Mouse (Mus musculus): Measurements from ENCODE around the gene Cryzl2.
A peak's percentile ranks its signal among the peaks of the same experiment; 100 is the strongest.

Cryzl2 gene

DNA sequence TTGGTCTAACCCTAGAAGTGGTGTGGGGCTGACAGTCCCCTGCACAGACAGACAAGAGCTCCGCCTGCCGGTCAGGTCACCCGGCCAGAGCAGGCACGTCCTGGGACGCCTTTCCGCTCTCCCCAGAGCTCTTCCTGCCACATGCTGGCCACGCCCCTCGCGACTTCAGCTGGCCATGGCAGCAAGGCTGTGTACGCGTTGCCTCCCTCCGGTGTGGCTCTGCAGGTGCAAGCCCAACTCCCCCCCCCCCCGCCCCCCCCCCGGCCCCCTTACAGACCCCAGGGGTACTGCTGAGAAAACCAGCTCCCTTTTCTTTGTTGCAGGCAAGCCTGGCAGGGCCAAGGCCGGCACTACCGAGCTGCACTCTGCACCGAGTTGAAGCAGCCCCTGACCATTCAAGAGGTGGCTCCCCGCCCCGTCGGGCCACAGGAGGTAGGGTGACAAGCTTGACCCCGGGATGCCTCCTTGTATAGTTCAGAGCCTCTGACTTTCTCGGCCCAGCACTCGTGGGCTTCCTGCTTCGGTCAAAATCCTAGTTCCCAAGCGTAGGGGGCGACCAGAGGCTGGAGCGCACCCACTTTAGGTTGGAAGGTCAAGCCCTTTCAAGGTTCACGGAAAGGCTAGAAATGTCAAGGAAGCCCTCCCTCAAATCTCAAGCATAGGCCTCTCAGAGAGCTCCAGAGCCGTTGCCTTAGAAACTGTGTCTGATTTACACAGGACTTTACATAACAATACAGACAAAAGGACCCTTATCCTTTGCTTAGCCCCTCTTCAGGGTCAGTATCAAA, at the start of gene Cryzl2:
TSS of gene Cryzl2 (plus strand) at position 157 of the 788 bp plus-strand sequence.
- no peak for DNase-seq (ENCODE audit: low spot score)

DNA sequence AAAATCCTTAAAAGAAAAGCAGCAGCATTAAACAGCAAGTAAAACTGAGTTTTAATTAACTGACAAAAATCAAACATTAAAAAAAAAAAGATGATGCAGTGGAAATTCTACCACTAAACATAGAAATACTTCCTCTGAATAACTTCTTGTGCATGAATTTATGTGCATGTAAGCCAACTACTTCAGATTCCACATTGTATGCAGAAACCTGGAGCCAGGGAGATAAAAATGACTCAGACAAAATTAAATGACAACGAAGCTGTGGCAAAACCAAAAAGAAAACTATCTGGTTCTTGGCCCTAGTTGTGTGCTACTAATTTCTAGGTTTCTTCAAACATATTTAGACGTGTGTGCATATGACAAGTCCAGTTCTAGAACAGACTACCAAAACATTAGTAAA, 48.7 kb upstream of the Cryzl2 start:
- no peak for DNase-seq (ENCODE audit: low spot score)

DNA sequence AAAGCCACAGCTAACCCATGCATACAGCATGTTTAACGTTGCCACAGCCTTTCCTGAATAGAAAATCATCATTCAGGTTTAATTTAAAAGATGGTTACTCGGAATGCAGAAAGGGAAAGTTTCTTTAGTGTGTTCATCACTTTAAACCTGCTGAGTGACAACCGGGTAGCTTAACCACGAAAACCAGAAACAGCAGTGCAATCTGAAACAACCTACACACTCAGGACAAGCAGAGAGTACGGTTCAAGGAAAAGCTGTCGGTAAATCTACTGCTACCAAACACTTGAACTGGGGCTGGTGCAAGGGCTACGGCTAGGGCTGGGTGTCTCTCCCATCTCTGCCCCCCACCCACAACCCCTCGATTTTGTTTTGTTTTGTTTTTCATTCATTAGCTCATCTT, 47.4 kb upstream of the Cryzl2 start:
- no peak for DNase-seq (ENCODE audit: low spot score)

DNA sequence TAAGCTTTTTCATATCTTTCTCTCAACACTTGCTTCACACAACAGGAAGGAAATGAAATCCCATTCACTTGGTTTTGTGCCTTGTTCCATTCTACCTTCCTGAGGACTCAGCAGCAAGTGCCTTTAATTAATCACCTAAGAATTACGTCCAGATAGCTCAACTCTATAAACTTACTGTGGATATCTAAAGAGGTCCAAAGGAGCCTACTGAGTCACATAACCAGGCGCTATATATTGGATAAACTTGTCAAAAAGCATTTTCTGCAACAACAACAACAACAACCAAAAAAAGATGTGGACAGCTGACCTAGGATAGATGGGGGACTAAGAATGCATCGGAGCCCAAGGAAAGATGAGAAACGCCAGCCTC, 47.1 kb upstream of the Cryzl2 start:
- no peak for DNase-seq (ENCODE audit: low spot score)

DNA sequence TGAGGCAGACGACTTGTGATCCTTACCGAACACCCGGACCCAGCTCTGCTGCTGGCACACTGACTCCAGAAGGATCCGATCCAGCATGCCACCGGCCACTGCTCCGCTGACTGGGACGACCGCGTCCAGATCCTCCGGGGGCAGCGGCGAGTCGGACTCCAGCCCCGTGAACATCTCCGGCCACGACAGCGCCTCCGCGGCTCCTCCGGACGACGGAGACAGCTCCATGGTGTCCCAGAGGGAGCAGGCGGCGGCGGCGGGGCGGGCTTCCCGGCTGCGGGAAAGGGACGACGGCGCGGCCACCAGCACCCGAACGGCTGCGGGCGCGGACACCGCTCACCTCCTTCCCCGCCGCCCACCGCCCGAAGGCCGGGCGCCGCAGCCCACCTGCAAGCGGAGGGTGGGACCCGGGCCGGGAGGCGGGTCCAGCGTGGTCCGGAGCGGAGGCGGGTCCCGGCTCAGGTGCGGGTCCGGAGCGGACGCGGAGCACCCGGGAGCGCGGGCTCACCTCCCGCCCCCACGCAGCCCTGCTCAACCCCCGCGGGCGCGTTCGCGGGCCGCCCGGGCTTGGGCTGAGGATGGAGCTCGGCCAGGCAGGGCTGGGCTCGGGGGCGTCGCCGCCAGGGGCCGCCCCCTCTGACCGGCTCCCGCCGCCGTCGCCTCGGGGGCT, 46.5 kb upstream of the Cryzl2 start:
- peak; percentile 53 for DNase-seq (ENCODE audit: low spot score)

DNA sequence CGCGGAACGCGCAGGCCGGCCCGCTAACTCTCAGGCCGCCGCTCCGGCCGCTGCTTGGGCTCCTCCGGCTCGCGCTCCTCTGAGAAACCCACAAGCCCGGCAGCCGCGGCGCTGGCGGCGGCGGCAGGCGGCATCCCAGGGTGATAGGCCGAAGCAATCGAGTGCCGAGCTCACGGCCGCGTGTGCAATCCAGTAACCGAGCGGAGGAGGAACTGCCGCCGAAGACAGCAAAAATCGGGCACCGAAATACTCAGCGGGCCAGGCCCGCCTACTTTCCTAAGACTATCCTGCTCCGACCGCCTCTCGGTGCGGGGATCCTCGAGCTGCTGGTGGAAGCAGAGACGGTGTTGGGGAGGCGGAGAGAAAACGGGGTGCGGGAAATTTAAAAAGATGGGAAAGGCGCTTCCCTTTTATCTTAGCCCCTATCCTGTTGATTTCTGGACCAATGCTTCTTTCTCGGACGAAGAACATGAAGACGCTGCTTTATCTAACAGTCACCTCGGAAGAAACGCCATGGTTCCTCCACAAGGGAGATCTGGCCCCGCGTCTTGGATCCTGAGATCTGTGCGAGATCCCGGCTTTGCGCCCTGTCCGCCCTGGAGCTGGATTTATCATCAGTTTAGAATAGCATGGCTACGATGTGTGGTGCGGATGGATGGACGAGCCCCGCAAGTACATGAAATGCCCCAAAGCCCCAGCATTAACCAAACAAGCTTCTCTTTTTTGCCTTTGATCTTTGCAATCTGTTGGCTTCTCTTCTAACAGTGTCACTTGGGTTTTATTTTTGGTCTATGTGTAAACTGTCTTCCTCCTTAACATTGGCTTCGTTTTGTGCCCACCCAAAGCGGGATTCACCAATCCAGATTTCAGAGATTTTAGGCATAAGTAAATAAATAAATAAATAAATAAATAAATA, 45.7 kb upstream of the Cryzl2 start, which contains the start of gene Rasal2:
TSS of gene Rasal2 (minus strand) at position 142 of the 916 bp plus-strand sequence.
- DNase-seq (ENCODE audit: low spot score), result peak; percentile 95

DNA sequence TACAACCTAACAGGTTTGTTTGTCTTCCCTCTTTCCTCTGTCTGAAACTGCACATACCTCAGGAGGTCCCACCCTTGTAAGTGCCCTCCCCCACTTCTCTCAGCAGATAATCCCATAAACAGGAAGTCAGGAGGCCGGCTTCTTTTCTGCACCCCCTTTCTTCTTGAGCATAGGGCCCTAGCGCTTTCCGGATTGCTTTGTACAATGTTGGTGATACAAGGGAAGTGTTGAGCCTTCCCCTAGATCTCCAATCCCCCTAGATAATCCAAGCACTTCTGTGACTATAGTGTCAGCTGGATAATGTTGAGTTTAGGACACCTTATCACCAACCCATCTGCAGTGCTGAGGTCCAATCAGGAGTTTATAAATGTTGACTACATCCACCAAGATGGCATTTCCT, 42.6 kb upstream of the Cryzl2 start:
- no peak for DNase-seq (ENCODE audit: low spot score)

DNA sequence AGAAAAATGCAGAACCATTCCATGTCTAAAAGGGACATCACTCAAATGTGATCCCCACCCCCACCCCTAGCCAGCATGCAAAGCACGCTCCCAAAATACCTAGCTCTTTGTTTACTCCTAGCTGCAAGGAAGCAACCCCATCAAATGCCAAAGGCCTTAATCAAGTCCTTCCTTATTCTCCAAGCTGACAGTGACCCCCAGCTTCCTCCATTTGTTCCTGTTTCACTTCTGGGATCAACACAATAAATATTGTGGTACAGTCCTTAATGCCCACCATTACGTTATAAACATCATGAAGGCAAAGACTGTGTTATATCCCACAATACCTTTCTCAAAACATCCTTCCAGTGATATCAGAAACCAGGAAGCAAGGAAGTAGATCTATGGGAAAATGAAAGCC, 41.7 kb upstream of the Cryzl2 start:
- no peak for DNase-seq (ENCODE audit: low spot score)

DNA sequence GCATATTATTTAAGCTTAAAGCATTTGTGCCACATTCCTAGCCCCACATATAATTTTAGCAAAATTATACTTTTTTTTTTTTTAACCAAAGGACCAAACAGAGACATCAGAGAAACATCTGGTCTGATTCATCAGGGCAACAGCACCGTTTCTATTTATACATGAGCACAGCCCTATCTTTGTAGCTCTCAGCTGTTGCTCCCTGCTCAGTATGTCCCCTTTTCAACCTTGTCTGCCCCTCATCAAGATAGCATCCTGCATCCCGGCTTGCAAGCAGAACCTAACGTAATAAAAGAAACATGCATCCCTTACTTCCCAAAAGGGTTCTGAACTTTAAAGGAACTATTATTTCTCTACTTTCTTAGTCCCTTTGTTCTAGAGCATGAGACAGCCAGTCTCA, 41.0 kb upstream of the Cryzl2 start:
- DNase-seq (ENCODE audit: low spot score), result no peak

DNA sequence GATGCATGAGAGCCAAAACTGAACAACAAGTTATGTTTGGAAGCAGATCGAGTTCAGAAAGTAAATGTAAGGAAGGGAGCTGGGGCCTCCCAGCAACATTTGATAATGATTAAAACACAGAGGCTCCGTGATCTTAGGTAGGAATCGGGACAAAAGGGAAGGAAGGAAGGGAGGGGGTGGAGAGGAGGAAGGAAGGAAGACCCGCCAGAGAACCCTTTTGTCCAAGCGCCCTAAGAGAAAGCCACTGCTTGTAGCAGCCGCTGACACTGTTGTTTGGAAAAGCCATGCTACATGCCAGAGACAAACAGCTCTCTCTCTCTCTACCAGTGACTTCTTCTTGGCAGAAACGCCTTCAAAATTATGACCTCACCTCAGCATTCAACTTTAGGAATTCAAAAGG, 40.5 kb upstream of the Cryzl2 start:
- DNase-seq (ENCODE audit: low spot score), result no peak

DNA sequence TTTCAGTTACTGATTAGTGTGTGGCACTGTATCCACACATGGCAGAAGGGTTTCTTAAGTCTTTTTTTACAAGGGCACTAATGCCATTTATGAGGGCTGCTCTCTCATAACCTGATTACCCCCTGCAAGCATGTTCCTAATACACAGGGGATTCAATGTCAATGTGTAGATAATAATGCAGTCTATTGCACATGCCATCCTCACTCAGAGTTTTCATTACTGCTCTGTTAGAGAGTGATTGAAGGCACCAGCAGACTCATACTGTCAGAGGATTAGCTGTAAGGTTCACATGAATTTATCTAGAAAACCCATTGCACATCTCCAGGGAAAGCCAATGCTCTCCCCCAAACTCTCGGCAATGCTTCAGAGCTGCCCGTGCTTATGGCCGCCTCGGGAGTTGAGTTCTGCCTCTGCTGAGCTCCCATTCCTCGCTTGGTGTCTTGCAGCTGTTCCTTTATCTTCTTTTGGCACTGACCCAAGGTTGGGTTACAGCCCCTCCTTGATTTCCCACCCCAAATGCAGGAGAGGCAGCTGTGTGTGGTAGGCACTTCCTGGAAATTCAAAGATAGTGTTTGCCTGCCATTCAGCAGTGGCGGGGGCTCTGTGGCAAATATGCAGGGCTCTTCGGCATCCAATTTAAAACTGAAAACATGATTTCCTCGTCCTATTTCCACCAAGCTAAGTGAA, 32.5 kb upstream of the Cryzl2 start:
- DNase-seq (ENCODE audit: low spot score), result no peak

DNA sequence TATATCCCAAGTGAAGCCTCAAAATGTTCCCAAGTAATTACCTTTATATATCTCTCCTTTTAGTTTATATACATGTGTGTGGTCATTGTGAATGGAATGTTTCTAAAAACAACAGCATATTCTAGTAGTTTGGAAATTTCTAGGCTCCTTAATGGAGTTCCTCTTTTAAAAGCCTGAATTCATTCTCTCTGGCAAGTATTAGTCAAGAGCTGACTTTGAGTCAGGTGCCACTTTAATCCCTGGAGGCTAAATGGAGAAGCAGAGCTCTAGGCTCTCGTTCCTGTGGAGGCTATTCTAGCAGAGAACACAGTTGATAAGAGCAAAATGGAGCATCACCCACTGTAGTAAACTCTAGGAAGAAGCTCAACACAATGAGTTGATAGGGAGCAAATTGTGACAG, 31.4 kb upstream of the Cryzl2 start:
- DNase-seq (ENCODE audit: low spot score), result no peak

DNA sequence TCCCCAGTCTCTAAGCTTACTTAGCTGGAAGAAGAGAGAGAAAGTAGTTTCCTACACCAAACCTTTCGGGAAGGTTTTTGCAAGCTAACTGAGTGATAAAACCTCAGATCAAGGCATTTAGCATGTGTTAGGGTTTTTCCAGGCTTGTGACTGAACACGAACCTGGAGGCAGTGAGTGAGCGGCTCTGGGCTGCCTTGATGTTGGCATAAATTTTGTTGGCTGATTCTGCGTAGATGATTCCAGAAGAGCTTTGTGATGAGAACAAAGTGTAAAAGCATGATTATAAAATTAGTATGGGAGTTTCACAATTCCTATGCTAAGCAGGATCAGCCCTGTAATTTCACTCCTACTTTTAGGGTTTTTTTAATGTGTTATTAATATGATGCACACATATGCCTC, 30.8 kb upstream of the Cryzl2 start:
- DNase-seq (ENCODE audit: low spot score), result no peak

DNA sequence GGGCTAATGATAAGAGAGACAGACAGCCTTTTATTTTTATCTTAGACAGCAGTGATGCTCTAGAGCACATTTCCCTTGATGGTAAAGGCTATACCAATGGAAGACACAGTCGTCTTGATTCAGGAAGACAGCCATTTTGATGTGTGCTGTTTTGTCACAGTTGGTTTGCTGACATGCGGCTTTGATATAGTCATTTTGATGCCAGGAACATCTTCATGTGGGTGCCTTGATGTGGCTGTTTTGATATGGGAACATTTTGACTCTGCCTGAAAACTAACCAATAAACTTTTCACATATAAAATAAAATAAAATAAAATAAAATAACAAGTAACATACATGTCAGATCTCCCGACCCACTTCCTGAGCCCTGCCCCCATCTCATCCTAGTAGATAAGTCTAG, 30.0 kb upstream of the Cryzl2 start:
- no peak for DNase-seq (ENCODE audit: low spot score)

DNA sequence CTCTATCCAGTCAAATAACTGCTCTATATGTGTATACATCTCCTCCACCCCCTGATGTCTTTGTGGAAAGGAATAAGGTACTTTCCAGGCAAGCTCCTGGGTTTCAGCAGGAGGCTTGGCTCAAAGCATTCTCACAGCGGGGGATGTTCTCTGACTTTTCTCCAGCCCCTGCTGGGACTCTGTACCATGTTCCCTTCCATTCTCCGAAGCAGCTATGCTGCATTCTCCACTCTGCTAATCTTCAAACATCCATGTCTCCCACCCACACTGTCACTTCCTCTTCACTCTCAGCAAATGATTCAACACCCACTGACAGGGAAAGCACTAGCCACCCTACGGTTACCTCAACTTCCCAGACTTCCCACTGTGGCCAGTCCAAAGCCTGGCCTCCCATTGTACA, 25.1 kb upstream of the Cryzl2 start:
- DNase-seq (ENCODE audit: low spot score), result no peak

DNA sequence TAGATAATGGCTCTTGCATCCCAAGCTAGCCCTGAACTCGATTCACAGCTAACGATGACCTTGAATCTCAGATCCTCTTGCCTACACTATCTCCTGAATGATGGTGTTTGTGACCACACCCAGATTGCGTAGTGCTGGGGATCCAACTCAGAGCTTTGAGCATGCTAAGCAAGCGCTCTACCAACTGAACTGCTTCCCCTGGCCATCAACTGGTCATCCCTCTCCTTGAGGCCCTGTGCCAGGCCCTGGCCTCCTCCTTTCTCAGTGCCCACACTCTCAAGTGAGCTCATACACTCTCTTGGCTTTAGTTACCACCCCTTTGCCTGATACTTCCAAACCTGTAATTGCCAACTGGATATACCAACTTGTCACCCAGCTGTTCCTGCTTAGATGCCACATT, 24.0 kb upstream of the Cryzl2 start:
- DNase-seq (ENCODE audit: low spot score), result no peak

DNA sequence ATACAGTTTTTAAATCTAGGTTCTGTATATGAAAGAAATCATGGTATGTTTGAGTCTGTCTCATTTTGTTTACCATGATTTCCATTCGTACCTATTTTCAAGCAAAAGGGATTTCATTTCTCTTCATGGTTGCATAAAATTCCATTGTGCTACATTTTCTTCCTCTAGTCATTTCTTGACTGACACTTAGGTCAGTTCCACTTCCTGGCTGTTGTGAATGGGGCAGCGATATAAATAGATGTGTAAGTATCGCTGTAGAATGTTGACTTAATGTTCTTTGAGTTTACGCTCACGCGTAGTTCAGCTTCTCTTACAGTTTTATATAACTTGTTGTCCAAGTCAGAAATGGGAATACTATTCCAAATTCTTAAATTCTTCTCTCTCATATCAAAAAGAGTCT, 22.5 kb upstream of the Cryzl2 start:
- no peak for DNase-seq (ENCODE audit: low spot score)

DNA sequence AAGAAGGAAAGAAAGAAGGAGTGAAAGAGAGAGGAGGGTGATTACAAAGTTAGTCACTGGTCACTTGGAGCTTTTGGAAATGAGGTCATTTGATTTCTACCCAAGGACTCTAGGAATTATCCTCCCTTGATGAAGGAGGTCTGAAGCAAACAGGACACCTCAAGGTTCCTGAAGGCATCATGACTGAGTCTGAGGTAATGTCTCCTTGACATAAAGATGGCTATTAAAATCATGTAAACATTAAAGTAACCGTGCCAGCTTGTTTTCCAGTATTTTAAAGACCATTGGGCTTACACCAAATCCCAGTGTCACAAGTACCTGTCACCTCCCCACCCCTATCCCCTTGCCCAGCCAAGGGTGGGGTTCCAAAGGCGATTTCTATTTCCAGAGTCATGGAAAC, 20.1 kb upstream of the Cryzl2 start:
- DNase-seq (ENCODE audit: low spot score), result no peak

DNA sequence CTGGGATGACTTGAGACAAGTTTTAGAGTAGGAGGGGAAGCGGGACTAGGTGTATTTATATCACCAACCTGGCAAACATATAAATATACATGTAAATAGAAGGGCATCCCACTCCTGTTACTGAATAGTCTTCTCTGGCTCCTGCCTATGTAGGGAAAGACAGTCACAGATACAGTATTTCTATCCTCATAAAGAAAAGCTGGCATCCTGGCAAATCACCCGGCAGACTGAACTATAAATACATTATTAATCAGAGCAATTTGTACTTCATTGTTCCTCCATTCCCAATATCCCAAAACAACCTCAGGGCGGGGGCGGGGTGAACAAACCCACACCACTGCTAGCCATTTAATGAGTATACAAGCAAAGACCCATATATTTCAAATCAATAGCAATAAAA, 19.3 kb upstream of the Cryzl2 start:
- DNase-seq (ENCODE audit: low spot score), result no peak

DNA sequence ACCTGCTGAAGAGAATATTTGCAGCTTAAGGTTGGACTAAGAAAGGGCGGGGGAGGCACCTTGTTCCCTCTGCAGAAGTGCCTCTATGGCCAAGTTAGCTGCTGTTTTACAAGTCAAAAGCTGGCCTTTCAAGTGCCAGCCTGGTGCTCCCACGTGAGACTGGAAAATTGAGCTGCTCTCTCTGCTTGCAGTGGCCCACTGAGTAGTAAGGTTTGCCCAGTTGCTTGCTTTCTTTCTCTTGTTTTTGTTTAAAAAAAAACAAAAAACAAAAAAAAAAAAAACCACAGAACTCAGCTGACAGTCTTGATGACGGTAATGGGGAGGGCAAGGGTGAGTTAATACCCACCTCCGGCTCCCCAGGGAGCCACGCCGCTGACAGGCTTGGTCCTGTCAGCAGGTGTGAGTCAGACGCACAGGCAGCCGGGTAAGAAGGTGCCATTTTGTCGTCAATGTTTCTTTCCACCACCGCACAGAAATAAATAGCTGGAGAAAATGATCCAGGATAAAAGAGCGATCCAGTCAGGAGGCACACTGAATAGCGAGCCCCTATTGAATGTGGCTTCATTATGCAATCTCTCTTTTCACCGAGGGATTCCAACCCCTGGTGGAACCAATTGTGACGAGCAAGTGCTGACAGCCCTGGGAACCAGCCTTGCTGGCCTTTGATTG, 18.3 kb upstream of the Cryzl2 start:
- no peak for DNase-seq (ENCODE audit: low spot score)

DNA sequence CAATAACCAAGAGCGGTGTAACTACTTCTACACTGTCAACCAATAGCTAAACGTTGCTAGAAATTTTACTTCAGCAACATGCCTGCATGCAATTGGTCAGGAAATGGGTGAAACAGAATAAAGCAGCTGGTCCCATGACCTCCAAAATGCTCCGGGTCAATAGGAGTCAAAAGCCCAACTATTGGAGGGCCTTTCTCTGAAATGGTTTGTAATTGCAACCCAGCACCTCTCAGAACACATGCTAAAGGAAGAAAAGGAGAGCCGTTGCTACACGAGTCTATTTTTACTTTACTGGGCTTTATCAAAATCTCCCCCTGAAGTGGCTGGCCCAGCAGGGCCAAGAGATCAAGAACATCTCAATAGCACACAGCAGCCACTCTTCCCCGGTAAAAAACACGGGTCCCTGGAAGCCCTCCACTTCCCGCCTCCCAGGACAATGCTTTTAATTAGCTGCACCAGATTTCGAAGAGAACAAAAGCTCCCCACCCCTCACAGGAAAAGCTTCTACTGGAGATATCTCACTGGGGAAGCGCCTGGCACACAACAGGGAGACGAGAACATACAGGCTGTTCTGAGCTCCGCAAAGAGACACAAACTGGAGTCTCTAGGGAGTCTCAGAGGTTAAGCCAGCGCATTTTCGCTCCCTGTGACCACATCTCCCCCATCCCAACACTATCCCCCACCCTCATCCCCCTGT, 15.2 kb upstream of the Cryzl2 start:
- no peak for DNase-seq (ENCODE audit: low spot score)
